Mouse (Mus musculus): ENCODE measurements around the gene Rfc2. TPM values are rescaled to one million over a fixed set of nuclear protein-coding genes. Genes with fewer than 3 reads are reported as not detected.

The Rfc2 gene
- total and polyA plus RNA-seq, 3 experiments: 304 to 424 TPM; not detected in 1

DNA sequence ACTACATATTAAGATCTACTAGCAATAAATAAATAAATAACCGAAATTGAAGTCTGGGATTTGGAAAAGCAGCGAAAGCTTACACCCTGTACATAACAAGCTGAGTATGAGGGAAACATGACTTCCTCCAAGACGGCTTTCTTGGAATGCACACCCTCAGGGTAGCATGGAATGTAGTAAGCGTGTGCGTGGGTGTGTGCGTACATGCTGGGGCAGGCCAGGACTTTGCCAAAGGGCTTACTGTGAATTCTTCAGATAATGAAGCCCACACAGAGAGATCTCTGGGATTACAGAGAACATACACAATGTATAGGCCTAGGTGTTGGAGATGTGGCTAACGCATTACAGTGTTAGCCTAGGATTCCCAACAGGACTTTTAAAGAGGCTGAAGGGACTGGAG, 3.6 kb upstream of the Rfc2 start:
- no peak overlapping the region for H3K27ac ChIP-seq (ENCODE audit: control insufficient read depth, low read depth, low read length)
- H3K27me3 ChIP-seq (ENCODE audit: control insufficient read depth in 1 of 2, insufficient read depth in 2 of 2, low read length in 2 of 2): no peaks in the 10 kb centered on the region
- no peaks in the 10 kb centered on the region for H3K79me2 ChIP-seq (ENCODE audit: control insufficient read depth, insufficient read depth, low read length, poor library complexity)
- DNase-seq (ENCODE audit: low read depth, low spot score): no peak
- peaks cover 4 to 17% of the 10 kb centered on the region in 2 experiments for H3K4me1 ChIP-seq (ENCODE audit: control insufficient read depth in 1 of 2, insufficient read depth in 2 of 2, low read length in 2 of 2)
- H3K4me3 ChIP-seq (ENCODE audit: control insufficient read depth in 1 of 2, insufficient read depth in 1 of 2, low read depth in 2 of 2, low read length in 2 of 2): no peak overlapping the region
- peaks cover 0 to 6% of the 10 kb centered on the region in 2 experiments; a peak in 2 of 4 replicates for H3K36me3 ChIP-seq (ENCODE audit: control insufficient read depth in 1 of 2, insufficient read depth in 2 of 2, low read length in 2 of 2)
- TF ChIP-seq USF2 (IDR thresholded peaks at IDR 0.05; ENCODE audit: borderline replicate concordance in 1 of 2, insufficient read depth in 1 of 2, low read depth in 1 of 2, low read length in 2 of 2): no peak
- TF ChIP-seq TCF12 (IDR thresholded peaks at IDR 0.05; ENCODE audit: low read depth, low read length): no peak
- no peak for TF ChIP-seq NELFE (IDR thresholded peaks at IDR 0.05; ENCODE audit: low read depth, low read length)
- TF ChIP-seq ZMIZ1 (IDR thresholded peaks at IDR 0.05; ENCODE audit: low read depth, low read length): no peak
- no peak for TF ChIP-seq ETS1 (IDR thresholded peaks at IDR 0.05; ENCODE audit: low read depth, low read length)
- TF ChIP-seq BHLHE40 (IDR thresholded peaks at IDR 0.05; ENCODE audit: borderline replicate concordance, low read depth, low read length): no peak
- TF ChIP-seq ZKSCAN1 (IDR thresholded peaks at IDR 0.05; ENCODE audit: low read depth, low read length): no peak
- no peak for TF ChIP-seq EP300 (IDR thresholded peaks at IDR 0.05; ENCODE audit: low read depth in 1 of 2, low read length in 2 of 2)
- TF ChIP-seq KAT2A (conservative IDR thresholded peaks at IDR 0.05; ENCODE audit: low read depth, low read length): no peak
- TF ChIP-seq GABPA (IDR thresholded peaks at IDR 0.05; ENCODE audit: low read depth, low read length): no peak
- TF ChIP-seq MYB (IDR thresholded peaks at IDR 0.05; ENCODE audit: low read depth, low read length): no peak
- no peak for TF ChIP-seq ZNF384 (IDR thresholded peaks at IDR 0.05; ENCODE audit: low read depth, low read length)
- no peak for TF ChIP-seq SMC3 (IDR thresholded peaks at IDR 0.05; ENCODE audit: low read depth, low read length)
- no peak for TF ChIP-seq TAL1 (IDR thresholded peaks at IDR 0.05; ENCODE audit: low read length)
- no peak for TF ChIP-seq UBTF (IDR thresholded peaks at IDR 0.05; ENCODE audit: borderline replicate concordance, insufficient read depth, low read depth, low read length)
- no peak for TF ChIP-seq MEF2A (IDR thresholded peaks at IDR 0.05; ENCODE audit: extremely low read depth, insufficient replicate concordance, low read depth, low read length, poor library complexity, severe bottlenecking)
- TF ChIP-seq GATA1 (IDR thresholded peaks at IDR 0.05; ENCODE audit: low read depth, low read length): no peak
- TF ChIP-seq POLR2A (IDR thresholded peaks at IDR 0.05; ENCODE audit: control insufficient read depth in 1 of 2, insufficient read depth in 1 of 2, low read depth in 1 of 2, low read length in 2 of 2, poor library complexity in 1 of 2): no peak
- no peak for TF ChIP-seq USF1 (IDR thresholded peaks at IDR 0.05; ENCODE audit: low read depth, low read length)
- no peak overlapping the region for H3K9ac ChIP-seq (ENCODE audit: control insufficient read depth, low read depth, low read length, poor library complexity, severe bottlenecking)
- H3K9me3 ChIP-seq (replicated peaks; ENCODE audit: insufficient read depth, low read length): no peaks in the 10 kb centered on the region

DNA sequence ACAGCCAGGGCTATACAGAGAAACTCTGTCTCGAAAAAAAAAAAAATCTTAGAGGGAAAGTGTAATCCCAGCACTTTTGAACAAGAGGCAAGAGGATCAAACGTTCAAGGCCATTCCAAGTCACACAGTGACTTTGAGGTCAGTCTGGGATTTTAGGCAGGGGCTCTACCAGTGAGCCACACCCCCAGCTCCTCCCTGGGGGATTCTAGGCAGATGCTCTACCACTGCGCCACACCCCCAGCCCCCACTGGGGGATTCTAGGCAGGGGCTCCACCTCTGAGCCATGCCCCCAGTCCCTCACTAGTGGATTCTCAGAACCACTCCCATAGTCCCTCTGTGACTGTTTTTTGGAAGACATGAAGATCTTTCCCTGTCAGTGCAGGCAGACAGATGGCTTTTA, 2.0 kb upstream of the Rfc2 start:
- Histone ChIP-seq H3K27ac (ENCODE audit: control insufficient read depth, low read depth, low read length) (no peak overlapping the region), H3K4me1 (ENCODE audit: control insufficient read depth in 1 of 2, insufficient read depth in 2 of 2, low read length in 2 of 2) (peaks cover 4 to 15% of the 10 kb centered on the region in 2 experiments), H3K9ac (ENCODE audit: control insufficient read depth, low read depth, low read length, poor library complexity, severe bottlenecking) (no peak overlapping the region), H3K79me2 (ENCODE audit: control insufficient read depth, insufficient read depth, low read length, poor library complexity) (peaks cover 7% of the 10 kb centered on the region), H3K27me3 (ENCODE audit: control insufficient read depth in 1 of 2, insufficient read depth in 2 of 2, low read length in 2 of 2) (no peaks in the 10 kb centered on the region), H3K36me3 (ENCODE audit: control insufficient read depth in 1 of 2, insufficient read depth in 2 of 2, low read length in 2 of 2) (peaks cover 0 to 7% of the 10 kb centered on the region in 2 experiments; a peak in 2 of 4 replicates), H3K4me3 (ENCODE audit: control insufficient read depth in 1 of 2, insufficient read depth in 1 of 2, low read depth in 2 of 2, low read length in 2 of 2) (no peak overlapping the region), H3K9me3 (replicated peaks; ENCODE audit: insufficient read depth, low read length) (no peaks in the 10 kb centered on the region)
- DNase-seq (ENCODE audit: low read depth, low spot score): no peak
- TF ChIP-seq ZKSCAN1 (IDR thresholded peaks at IDR 0.05; ENCODE audit: low read depth, low read length): no peak
- TF ChIP-seq MAFK (IDR thresholded peaks at IDR 0.05; ENCODE audit: borderline replicate concordance, low read depth, low read length): no peak
- no peak for TF ChIP-seq SIN3A (IDR thresholded peaks at IDR 0.05; ENCODE audit: low read length)
- no peak for TF ChIP-seq HCFC1 (IDR thresholded peaks at IDR 0.05; ENCODE audit: low read depth, low read length)
- no peak for TF ChIP-seq RCOR1 (IDR thresholded peaks at IDR 0.05; ENCODE audit: low read depth, low read length)
- no peak for TF ChIP-seq GATA1 (IDR thresholded peaks at IDR 0.05; ENCODE audit: low read depth, low read length)
- no peak for TF ChIP-seq ETS1 (IDR thresholded peaks at IDR 0.05; ENCODE audit: low read depth, low read length)
- no peak for TF ChIP-seq POLR2AphosphoS2 (IDR thresholded peaks at IDR 0.05; ENCODE audit: low read length)
- no peak for TF ChIP-seq ZMIZ1 (IDR thresholded peaks at IDR 0.05; ENCODE audit: low read depth, low read length)
- TF ChIP-seq E2F4 (IDR thresholded peaks at IDR 0.05; ENCODE audit: borderline replicate concordance, low read depth, low read length): no peak
- TF ChIP-seq ZC3H11A (IDR thresholded peaks at IDR 0.05; ENCODE audit: low read depth, low read length): no peak
- TF ChIP-seq CHD1 (IDR thresholded peaks at IDR 0.05; ENCODE audit: low read depth, low read length): no peak

Data from MEL (cell line).